Mouse (Mus musculus): ENCODE results near the gene Metap2. TPM values are rescaled to one million over a fixed set of nuclear protein-coding genes. Genes with fewer than 3 reads are reported as not detected.

Metap2 gene
- polyA plus RNA-seq, 1 experiment from 2014 or later = 165 TPM

DNA sequence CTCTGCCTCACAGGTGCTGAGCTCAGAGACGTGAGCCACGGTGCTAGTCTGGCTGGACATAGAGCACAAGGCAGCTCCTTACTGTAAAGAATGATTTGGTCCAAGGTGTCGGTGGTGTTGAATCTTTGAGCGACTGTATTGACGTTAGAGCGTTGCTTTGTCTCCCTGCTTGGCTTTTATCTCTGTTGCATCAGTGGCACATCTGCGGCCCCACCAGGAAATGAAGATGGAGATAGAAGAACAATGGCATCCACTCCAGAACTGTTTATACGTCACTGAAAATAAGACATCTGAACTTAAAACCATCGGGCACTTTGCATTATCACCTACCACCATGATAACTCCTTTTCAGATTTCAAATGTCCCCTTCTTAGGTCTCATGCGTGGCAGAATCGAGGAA, 3.0 kb upstream of the Metap2 start:
- ATAC-seq (ENCODE audit: low read depth) = no peak
- Histone ChIP-seq H3K4me2 (ENCODE audit: low read depth, low read length) (no peak overlapping the region), H3K4me1 (ENCODE audit: control insufficient read depth, insufficient read depth, low read length) (no peaks in the 10 kb centered on the region), H3K27me3 (ENCODE audit: control insufficient read depth, insufficient read depth, low read length) (no peaks in the 10 kb centered on the region), H3K36me3 (ENCODE audit: control insufficient read depth, insufficient read depth, low read length) (no peaks in the 10 kb centered on the region), H3K27ac (ENCODE audit: low read depth, low read length) (no peak overlapping the region), H3K9me3 (ENCODE audit: control insufficient read depth, low read length) (no peaks in the 10 kb centered on the region), H3K9ac (replicated peaks; ENCODE audit: low read depth, low read length) (no peak overlapping the region), H3K4me3 (ENCODE audit: low read depth, low read length) (no peak overlapping the region)
- WGBS = 94% methylated on average over 11 of the region's 11 CpGs

DNA sequence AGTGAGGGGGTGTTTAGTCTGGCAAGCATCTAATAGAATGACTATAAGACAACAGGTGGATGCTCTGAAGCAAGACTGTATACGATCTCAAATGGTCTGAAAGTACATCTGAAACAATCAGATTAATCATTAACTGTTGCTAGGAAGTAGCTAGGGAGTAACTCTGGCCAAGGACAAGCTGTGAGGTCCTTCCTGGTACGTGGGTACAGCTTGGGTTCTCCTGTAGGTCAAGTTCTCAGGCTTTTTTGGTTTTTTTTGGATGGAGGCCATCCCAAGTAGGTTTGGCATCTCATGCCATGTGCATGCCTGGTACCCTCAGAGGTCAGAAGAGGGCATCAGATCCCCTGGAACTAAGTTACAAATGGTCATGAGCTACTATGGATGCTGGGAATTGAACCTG, 2.4 kb upstream of the Metap2 start:
- 55% methylated on average over 2 of the region's 2 CpGs for WGBS
- H3K36me3 ChIP-seq (ENCODE audit: control insufficient read depth, insufficient read depth, low read length) = no peaks in the 10 kb centered on the region
- H3K4me3 ChIP-seq (ENCODE audit: low read depth, low read length) = no peak overlapping the region
- ATAC-seq (ENCODE audit: low read depth) = no peak
- no peaks in the 10 kb centered on the region for H3K27me3 ChIP-seq (ENCODE audit: control insufficient read depth, insufficient read depth, low read length)
- no peak overlapping the region for H3K9ac ChIP-seq (replicated peaks; ENCODE audit: low read depth, low read length)
- no peaks in the 10 kb centered on the region for H3K4me1 ChIP-seq (ENCODE audit: control insufficient read depth, insufficient read depth, low read length)
- no peaks in the 10 kb centered on the region for H3K9me3 ChIP-seq (ENCODE audit: control insufficient read depth, low read length)
- H3K27ac ChIP-seq (ENCODE audit: low read depth, low read length) = no peak overlapping the region
- H3K4me2 ChIP-seq (ENCODE audit: low read depth, low read length) = no peak overlapping the region

DNA sequence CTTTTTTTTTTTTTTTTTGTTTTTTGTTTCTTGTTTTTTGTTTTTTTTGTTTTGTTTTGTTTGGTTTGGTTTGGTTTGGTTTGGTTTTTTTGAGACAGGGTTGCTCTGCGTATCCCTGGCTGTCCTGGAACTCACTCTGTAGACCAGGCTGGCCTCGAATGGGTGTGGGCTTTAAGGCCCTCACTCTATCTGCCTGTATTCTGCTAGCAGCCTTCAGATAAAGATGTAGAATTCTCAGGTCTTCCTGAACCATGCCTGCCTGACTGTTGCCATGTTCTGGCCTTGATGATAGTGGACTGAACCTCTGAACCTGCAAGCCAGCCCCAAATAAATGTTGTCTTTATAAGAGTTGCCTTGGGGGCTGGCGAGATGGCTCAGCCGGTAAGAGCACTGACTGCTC, 4.3 kb downstream of the Metap2 start:
- H3K9me3 ChIP-seq (ENCODE audit: control insufficient read depth, low read length) = no peaks in the 10 kb centered on the region
- WGBS = 93% methylated on average over 4 of the region's 4 CpGs
- no peak overlapping the region for H3K4me3 ChIP-seq (ENCODE audit: low read depth, low read length)
- H3K4me2 ChIP-seq (ENCODE audit: low read depth, low read length) = no peak overlapping the region
- no peaks in the 10 kb centered on the region for H3K36me3 ChIP-seq (ENCODE audit: control insufficient read depth, insufficient read depth, low read length)
- no peaks in the 10 kb centered on the region for H3K27me3 ChIP-seq (ENCODE audit: control insufficient read depth, insufficient read depth, low read length)
- no peak for ATAC-seq (ENCODE audit: low read depth)
- H3K9ac ChIP-seq (replicated peaks; ENCODE audit: low read depth, low read length) = no peak overlapping the region
- no peak overlapping the region for H3K27ac ChIP-seq (ENCODE audit: low read depth, low read length)
- peaks cover 13% of the 10 kb centered on the region for H3K4me1 ChIP-seq (ENCODE audit: control insufficient read depth, insufficient read depth, low read length)

DNA sequence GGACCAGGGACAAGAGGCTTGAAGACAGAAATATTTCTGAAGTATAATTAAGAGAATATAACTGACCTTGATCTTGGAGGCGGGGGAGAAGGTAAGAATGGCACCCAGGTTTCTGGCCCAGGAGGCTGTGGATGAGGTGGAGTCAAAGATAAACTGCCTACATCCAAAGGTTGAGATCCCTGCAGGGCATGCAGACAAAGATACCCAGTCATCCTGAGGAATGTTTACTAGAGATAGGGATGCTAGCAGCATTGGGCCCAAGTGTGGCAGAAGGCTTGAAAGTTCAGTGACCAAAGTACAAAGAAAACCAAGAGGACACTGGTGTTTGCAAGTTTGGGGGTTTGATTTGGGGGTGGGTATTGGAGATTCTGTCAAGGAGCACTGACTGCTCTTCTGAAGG, 5.9 kb downstream of the Metap2 start:
- ATAC-seq (ENCODE audit: low read depth) = no peak
- no peaks in the 10 kb centered on the region for H3K36me3 ChIP-seq (ENCODE audit: control insufficient read depth, insufficient read depth, low read length)
- no peak overlapping the region for H3K4me3 ChIP-seq (ENCODE audit: low read depth, low read length)
- H3K4me2 ChIP-seq (ENCODE audit: low read depth, low read length) = no peak overlapping the region
- 96% methylated on average over 1 of the region's 1 CpGs for WGBS
- no peak overlapping the region for H3K9ac ChIP-seq (replicated peaks; ENCODE audit: low read depth, low read length)
- H3K27me3 ChIP-seq (ENCODE audit: control insufficient read depth, insufficient read depth, low read length) = no peaks in the 10 kb centered on the region
- H3K27ac ChIP-seq (ENCODE audit: low read depth, low read length) = no peak overlapping the region
- H3K4me1 ChIP-seq (ENCODE audit: control insufficient read depth, insufficient read depth, low read length) = peaks cover 13% of the 10 kb centered on the region
- H3K9me3 ChIP-seq (ENCODE audit: control insufficient read depth, low read length) = no peaks in the 10 kb centered on the region

DNA sequence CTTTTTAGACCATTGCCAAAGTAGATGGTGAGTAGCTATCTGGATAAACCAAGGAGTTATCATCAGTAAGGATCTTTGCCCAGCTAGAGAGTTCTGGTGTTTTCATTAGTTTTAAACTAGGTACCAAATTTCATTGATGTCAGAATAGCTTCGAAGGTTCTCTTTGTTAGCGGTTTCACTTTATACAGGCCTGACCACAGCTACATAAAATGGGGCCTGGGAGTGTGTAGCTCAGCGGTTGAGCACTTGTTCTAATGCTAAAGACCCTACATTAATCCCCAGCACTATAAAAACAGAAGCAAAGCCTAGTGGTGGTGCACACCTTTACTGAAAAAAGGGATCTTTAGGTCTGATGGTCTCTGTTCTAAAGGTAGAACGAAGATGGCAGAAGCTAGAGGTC, 6.3 kb downstream of the Metap2 start:
- Histone ChIP-seq H3K4me3 (ENCODE audit: low read depth, low read length) (peak overlapping the region; percentile 77), H3K27ac (ENCODE audit: low read depth, low read length) (no peak overlapping the region), H3K27me3 (ENCODE audit: control insufficient read depth, insufficient read depth, low read length) (no peaks in the 10 kb centered on the region), H3K9me3 (ENCODE audit: control insufficient read depth, low read length) (no peaks in the 10 kb centered on the region), H3K4me1 (ENCODE audit: control insufficient read depth, insufficient read depth, low read length) (peaks cover 13% of the 10 kb centered on the region), H3K9ac (replicated peaks; ENCODE audit: low read depth, low read length) (no peak overlapping the region; the same call in 1 of the 2 replicates), H3K4me2 (ENCODE audit: low read depth, low read length) (peak overlapping the region; percentile 92), H3K36me3 (ENCODE audit: control insufficient read depth, insufficient read depth, low read length) (peaks cover 4% of the 10 kb centered on the region)
- 76% methylated on average over 4 of the region's 4 CpGs for WGBS
- no peak for ATAC-seq (ENCODE audit: low read depth)

DNA sequence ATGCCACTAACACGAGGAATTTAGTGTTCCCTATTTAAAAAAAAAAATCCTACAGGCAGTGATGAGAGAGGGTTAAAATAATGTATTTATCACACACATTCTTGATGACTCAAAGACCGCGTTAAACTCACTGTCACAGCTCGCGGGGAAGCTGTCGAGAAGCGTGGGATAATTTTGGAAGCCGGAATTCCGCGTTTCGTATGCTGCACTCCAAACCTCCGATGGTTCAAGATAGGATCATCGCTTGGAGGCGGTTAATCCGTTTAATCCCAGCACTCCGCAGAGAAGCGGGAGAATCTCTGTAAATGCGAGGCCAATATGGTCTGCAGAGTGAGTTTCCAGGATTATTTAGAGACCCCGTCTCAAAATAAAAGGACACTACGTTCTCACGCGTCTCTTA, 6.9 kb downstream of the Metap2 start:
- ATAC-seq (ENCODE audit: low read depth) = peak; percentile 30
- H3K9me3 ChIP-seq (ENCODE audit: control insufficient read depth, low read length) = no peaks in the 10 kb centered on the region
- peak overlapping the region; percentile 92 for H3K4me2 ChIP-seq (ENCODE audit: low read depth, low read length)
- H3K4me3 ChIP-seq (ENCODE audit: low read depth, low read length) = peak overlapping the region; percentile 77
- no peaks in the 10 kb centered on the region for H3K27me3 ChIP-seq (ENCODE audit: control insufficient read depth, insufficient read depth, low read length)
- peaks cover 7% of the 10 kb centered on the region for H3K36me3 ChIP-seq (ENCODE audit: control insufficient read depth, insufficient read depth, low read length)
- peak overlapping the region; percentile 87 for H3K9ac ChIP-seq (replicated peaks; ENCODE audit: low read depth, low read length)
- 1% methylated on average over 22 of the region's 22 CpGs for WGBS
- H3K27ac ChIP-seq (ENCODE audit: low read depth, low read length) = peak overlapping the region; percentile 86; the same call in 1 of the 2 replicates
- peaks cover 13% of the 10 kb centered on the region for H3K4me1 ChIP-seq (ENCODE audit: control insufficient read depth, insufficient read depth, low read length)

DNA sequence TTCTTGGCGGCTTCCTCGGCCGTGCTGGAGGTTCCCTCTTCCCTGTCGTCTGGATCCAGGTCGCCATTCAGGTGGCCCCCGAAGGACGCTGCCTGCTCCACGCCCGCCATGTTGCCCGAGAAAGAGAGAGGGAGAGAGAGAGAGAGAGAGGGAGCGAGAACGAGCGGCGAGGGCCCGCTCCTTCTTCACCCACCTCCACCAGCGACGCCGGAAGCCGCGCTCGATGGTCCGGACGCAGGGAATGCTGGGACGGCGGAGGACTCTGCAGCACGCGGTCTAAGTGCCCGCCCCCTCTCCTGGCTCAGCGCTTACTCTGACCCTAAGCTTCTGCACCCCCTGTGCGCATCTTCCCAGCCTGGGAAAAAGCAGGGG, 7.3 kb downstream of the Metap2 start:
- WGBS = 0% methylated on average over 23 of the region's 30 CpGs
- peaks cover 13% of the 10 kb centered on the region for H3K4me1 ChIP-seq (ENCODE audit: control insufficient read depth, insufficient read depth, low read length)
- no peaks in the 10 kb centered on the region for H3K9me3 ChIP-seq (ENCODE audit: control insufficient read depth, low read length)
- H3K4me3 ChIP-seq (ENCODE audit: low read depth, low read length) = peak overlapping the region; percentile 77
- peak overlapping the region; percentile 92 for H3K4me2 ChIP-seq (ENCODE audit: low read depth, low read length)
- H3K36me3 ChIP-seq (ENCODE audit: control insufficient read depth, insufficient read depth, low read length) = peaks cover 9% of the 10 kb centered on the region
- H3K9ac ChIP-seq (replicated peaks; ENCODE audit: low read depth, low read length) = peak overlapping the region; percentile 87
- H3K27ac ChIP-seq (ENCODE audit: low read depth, low read length) = peak overlapping the region; percentile 86
- ATAC-seq (ENCODE audit: low read depth) = peak; percentile 99
- no peaks in the 10 kb centered on the region for H3K27me3 ChIP-seq (ENCODE audit: control insufficient read depth, insufficient read depth, low read length)

DNA sequence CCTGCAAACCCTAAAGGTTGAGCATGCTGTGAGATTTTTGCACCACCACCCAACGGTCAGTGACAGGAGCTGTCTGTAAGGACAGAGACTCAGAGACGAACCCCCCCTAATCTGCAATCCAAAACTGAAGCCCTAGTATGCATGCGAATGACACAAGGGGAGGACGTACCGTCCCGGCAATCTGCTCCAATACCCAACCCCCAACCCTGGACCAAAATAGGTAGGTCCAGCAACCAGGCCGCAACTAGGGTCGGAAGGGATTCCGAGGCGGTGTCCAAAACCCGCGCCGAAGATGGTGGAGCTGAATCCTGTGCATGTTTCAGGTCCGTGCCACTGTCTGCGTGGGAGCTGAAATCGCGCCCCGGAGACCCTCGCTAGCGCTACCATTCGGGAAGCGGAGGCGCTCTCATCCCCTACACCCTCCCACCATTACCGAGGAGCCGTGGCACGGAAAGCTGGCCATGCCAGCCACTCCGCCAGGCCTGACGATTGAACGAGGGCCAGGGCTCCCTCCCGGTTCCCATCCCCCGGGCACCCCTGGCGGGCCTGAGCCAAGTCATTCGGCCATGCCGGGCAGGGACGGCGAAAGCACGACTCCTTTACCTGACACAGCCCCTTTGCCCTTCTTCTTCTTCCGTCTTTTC, 7.8 kb downstream of the Metap2 start:
- peaks cover 12% of the 10 kb centered on the region for H3K36me3 ChIP-seq (ENCODE audit: control insufficient read depth, insufficient read depth, low read length)
- peak overlapping the region; percentile 92 for H3K4me2 ChIP-seq (ENCODE audit: low read depth, low read length)
- peak overlapping the region; percentile 87 for H3K9ac ChIP-seq (replicated peaks; ENCODE audit: low read depth, low read length)
- WGBS = under 1% methylated on average over 38 of the region's 38 CpGs
- no peaks in the 10 kb centered on the region for H3K9me3 ChIP-seq (ENCODE audit: control insufficient read depth, low read length)
- no peaks in the 10 kb centered on the region for H3K27me3 ChIP-seq (ENCODE audit: control insufficient read depth, insufficient read depth, low read length)
- H3K27ac ChIP-seq (ENCODE audit: low read depth, low read length) = peak overlapping the region; percentile 86
- peaks cover 13% of the 10 kb centered on the region for H3K4me1 ChIP-seq (ENCODE audit: control insufficient read depth, insufficient read depth, low read length)
- peak overlapping the region; percentile 77 for H3K4me3 ChIP-seq (ENCODE audit: low read depth, low read length)
- peak; percentile 74 for ATAC-seq (ENCODE audit: low read depth)

DNA sequence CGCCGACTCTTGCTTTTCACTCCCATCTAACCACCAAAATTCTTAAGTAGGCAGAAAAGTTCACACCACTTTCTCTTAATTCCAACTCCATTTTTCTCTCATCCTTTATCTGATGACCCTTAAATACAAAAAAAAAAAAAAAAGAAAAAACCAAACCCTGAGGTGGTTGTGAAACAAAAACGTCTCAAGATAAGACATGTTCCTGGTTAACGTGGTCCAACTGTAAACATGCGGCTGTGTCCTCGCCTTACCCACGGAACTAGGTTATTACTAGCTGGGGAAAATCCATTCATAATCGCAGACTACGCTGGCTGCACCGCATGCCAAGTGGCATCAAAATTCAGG, 8.3 kb downstream of the Metap2 start:
- Histone ChIP-seq H3K9ac (replicated peaks; ENCODE audit: low read depth, low read length) (peak overlapping the region; percentile 87), H3K27ac (ENCODE audit: low read depth, low read length) (peak overlapping the region; percentile 86), H3K9me3 (ENCODE audit: control insufficient read depth, low read length) (no peaks in the 10 kb centered on the region), H3K27me3 (ENCODE audit: control insufficient read depth, insufficient read depth, low read length) (no peaks in the 10 kb centered on the region), H3K4me2 (ENCODE audit: low read depth, low read length) (peak overlapping the region; percentile 92), H3K36me3 (ENCODE audit: control insufficient read depth, insufficient read depth, low read length) (peaks cover 12% of the 10 kb centered on the region), H3K4me3 (ENCODE audit: low read depth, low read length) (peak overlapping the region; percentile 77), H3K4me1 (ENCODE audit: control insufficient read depth, insufficient read depth, low read length) (peaks cover 13% of the 10 kb centered on the region)
- no peak for ATAC-seq (ENCODE audit: low read depth)
- WGBS = 12% methylated on average over 10 of the region's 10 CpGs
